Mouse (Mus musculus): Measurements from ENCODE around the gene Dbx1. TPM values are rescaled to one million over a fixed set of nuclear protein-coding genes. Genes with fewer than 3 reads are reported as not detected.

The Dbx1 gene
- polyA plus RNA-seq, 1 experiment from 2014 or later, result not detected

GRCm38 (mm10) chr7:49620160-49620559 is 16.5 kb downstream of the Dbx1 start:
- WGBS, result 62% methylated on average over 1 of the region's 1 CpGs
- H3K4me1 ChIP-seq (replicated peaks), result no peaks in the 10 kb centered on the region
- H3K4me2 ChIP-seq, result no peak overlapping the region
- no peaks in the 10 kb centered on the region for H3K9me3 ChIP-seq (replicated peaks)
- no peaks in the 10 kb centered on the region for H3K36me3 ChIP-seq
- no peak overlapping the region for H3K27ac ChIP-seq
- H3K9ac ChIP-seq, result no peak overlapping the region
- no peak for ATAC-seq (replicated peaks; ENCODE audit: insufficient number of reproducible peaks, insufficient read depth, low FRiP score, low read depth)
- no peak overlapping the region for H3K4me3 ChIP-seq
- peaks cover 16% of the 10 kb centered on the region for H3K27me3 ChIP-seq

- H3K27ac ChIP-seq, result no peak overlapping the region
- ATAC-seq (replicated peaks; ENCODE audit: insufficient number of reproducible peaks, insufficient read depth, low FRiP score, low read depth), result no peak
- WGBS, result 76% methylated on average over 4 of the region's 4 CpGs
Observed at GRCm38 (mm10) chr7:49617087-49617486, 19.6 kb downstream of the Dbx1 start.

GRCm38 (mm10) chr7:49616258-49616735 is 20.4 kb downstream of the Dbx1 start:
- H3K9ac ChIP-seq, result no peak overlapping the region
- H3K27ac ChIP-seq, result no peak overlapping the region
- no peaks in the 10 kb centered on the region for H3K4me1 ChIP-seq (replicated peaks)
- no peak for ATAC-seq (replicated peaks; ENCODE audit: insufficient number of reproducible peaks, insufficient read depth, low FRiP score, low read depth)
- H3K36me3 ChIP-seq, result no peaks in the 10 kb centered on the region
- H3K4me2 ChIP-seq, result peak overlapping the region; percentile 27; the same call in 1 of the 2 replicates
- no peak overlapping the region for H3K4me3 ChIP-seq
- H3K9me3 ChIP-seq (replicated peaks), result no peaks in the 10 kb centered on the region
- WGBS, result 13% methylated on average over 6 of the region's 7 CpGs
- H3K27me3 ChIP-seq, result peaks cover 8% of the 10 kb centered on the region; the same call in 1 of the 2 replicates

More at GRCm38 (mm10) chr7:49617087-49617486, 19.6 kb downstream of the Dbx1 start:
- Histone ChIP-seq H3K27me3 (peaks cover 8% of the 10 kb centered on the region), H3K36me3 (no peaks in the 10 kb centered on the region), H3K9ac (no peak overlapping the region), H3K9me3 (replicated peaks) (no peaks in the 10 kb centered on the region), H3K4me2 (no peak overlapping the region), H3K4me1 (replicated peaks) (no peaks in the 10 kb centered on the region), H3K4me3 (no peak overlapping the region)

DNA sequence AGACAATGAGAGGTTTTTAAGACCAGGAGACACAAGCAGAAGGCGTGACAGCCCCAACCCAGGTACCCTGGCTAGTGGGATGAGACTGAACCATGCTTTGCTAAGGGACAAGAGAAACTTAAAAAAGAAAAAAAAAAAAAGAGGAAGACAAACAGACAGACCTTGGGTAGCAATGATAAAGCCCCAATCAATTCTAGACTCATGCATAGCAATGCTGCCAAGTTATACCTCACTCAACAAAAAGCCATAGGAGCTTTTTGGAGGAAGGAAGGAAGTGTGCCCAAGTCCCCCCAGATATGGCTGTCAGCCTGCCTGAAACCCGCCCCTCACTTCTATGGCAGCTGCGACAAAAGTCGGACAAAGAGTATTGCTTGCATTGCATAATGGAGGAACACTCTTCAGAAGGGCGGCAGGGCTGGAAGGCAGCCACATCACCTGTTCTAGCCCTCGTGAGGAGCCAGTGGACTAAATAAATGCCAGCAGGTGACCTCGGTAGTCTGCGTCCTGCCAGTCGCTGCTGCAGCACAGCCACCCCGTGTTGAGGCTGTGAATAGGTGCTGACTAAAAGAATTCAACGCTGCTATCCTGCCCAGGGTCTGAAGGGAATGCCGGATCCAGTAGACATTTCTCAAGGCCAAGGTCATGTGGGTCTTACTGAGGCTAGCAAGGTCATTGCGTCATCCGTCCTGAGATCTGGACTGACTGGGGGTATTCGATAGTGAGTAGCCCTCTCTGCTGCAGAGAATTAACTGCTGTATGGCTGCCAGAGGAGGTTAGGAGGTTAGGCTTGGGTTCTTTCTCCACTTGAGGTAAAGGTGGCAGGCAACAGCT is 31.5 kb downstream of the Dbx1 start:
- WGBS, result 69% methylated on average over 15 of the region's 15 CpGs
- Histone ChIP-seq H3K9ac (no peak overlapping the region), H3K4me3 (no peak overlapping the region), H3K27me3 (no peaks in the 10 kb centered on the region), H3K4me2 (no peak overlapping the region), H3K36me3 (peaks cover 39% of the 10 kb centered on the region), H3K27ac (peak overlapping the region; percentile 28; the same call in 1 of the 2 replicates), H3K9me3 (replicated peaks) (no peaks in the 10 kb centered on the region), H3K4me1 (replicated peaks) (peaks cover 6% of the 10 kb centered on the region)
- ATAC-seq (replicated peaks; ENCODE audit: insufficient number of reproducible peaks, insufficient read depth, low FRiP score, low read depth), result no peak

DNA sequence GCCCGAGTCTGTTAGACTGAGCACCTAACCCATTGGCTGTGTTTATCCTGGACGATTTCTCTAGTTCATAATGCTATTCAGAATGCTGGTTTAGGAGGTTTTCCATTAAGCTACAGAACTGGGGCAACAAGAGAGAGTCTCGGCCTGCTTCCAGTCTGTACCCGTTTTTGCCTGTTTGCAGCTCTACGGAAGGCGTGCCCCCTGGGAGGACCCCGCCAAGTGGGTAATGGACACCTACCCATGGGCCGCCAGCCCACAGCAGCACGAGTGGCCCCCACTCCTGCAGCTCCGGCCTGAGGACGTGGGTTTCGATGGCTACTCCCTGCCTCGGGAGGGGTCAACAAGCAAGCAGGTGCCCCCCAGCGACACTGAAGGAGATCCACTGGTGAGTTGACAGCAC is 32.4 kb downstream of the Dbx1 start:
- Histone ChIP-seq H3K4me2 (no peak overlapping the region), H3K4me3 (no peak overlapping the region), H3K36me3 (peaks cover 43% of the 10 kb centered on the region), H3K9ac (no peak overlapping the region), H3K4me1 (replicated peaks) (peaks cover 11% of the 10 kb centered on the region), H3K27ac (no peak overlapping the region), H3K27me3 (no peaks in the 10 kb centered on the region), H3K9me3 (replicated peaks) (no peaks in the 10 kb centered on the region)
- WGBS, result 91% methylated on average over 14 of the region's 14 CpGs
- ATAC-seq (replicated peaks; ENCODE audit: insufficient number of reproducible peaks, insufficient read depth, low FRiP score, low read depth), result no peak

GRCm38 (mm10) chr7:49601191-49601975 is 35.3 kb downstream of the Dbx1 start:
- WGBS, result 45% methylated on average over 13 of the region's 13 CpGs
- no peak overlapping the region for H3K4me3 ChIP-seq
- H3K9ac ChIP-seq, result no peak overlapping the region
- peak overlapping the region; percentile 47; the same call in 1 of the 2 replicates for H3K27ac ChIP-seq
- peaks cover 67% of the 10 kb centered on the region for H3K36me3 ChIP-seq
- H3K9me3 ChIP-seq (replicated peaks), result no peaks in the 10 kb centered on the region
- no peaks in the 10 kb centered on the region for H3K27me3 ChIP-seq
- no peak overlapping the region for H3K4me2 ChIP-seq
- peaks cover 18% of the 10 kb centered on the region for H3K4me1 ChIP-seq (replicated peaks)
- 0 out of 2 replicates have a peak, but pooled peaks have one; percentile 29 for ATAC-seq (replicated peaks; ENCODE audit: insufficient number of reproducible peaks, insufficient read depth, low FRiP score, low read depth)

DNA sequence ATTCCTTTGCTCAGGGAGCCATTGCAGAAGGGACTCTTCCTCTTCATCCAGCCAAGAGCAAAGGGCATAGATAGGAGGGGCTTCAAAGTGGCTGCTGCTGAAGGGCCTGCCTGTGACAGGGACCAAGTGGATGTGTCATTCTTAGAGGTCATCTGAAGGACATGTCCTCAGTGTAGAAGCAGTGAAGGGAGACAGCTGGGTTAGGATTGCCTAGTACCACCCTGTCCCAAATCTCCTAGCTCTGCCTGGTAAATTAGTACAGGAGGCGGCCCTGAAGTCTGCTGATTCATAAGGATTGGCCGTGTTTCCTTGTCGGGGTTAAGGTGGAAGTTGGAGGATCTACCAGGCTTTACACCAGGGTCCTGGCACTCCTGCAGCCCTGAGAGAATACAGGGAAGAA is 36.7 kb downstream of the Dbx1 start:
- 0 out of 2 replicates have a peak, but pooled peaks have one; percentile 3 for ATAC-seq (replicated peaks; ENCODE audit: insufficient number of reproducible peaks, insufficient read depth, low FRiP score, low read depth)
- no peak overlapping the region for H3K4me3 ChIP-seq
- no peak overlapping the region for H3K4me2 ChIP-seq
- WGBS, result 75% methylated on average over 3 of the region's 3 CpGs
- H3K4me1 ChIP-seq (replicated peaks), result peaks cover 13% of the 10 kb centered on the region
- peaks cover 68% of the 10 kb centered on the region for H3K36me3 ChIP-seq
- no peaks in the 10 kb centered on the region for H3K9me3 ChIP-seq (replicated peaks)
- H3K27me3 ChIP-seq, result no peaks in the 10 kb centered on the region
- peak overlapping the region; percentile 41 for H3K27ac ChIP-seq
- no peak overlapping the region for H3K9ac ChIP-seq

DNA sequence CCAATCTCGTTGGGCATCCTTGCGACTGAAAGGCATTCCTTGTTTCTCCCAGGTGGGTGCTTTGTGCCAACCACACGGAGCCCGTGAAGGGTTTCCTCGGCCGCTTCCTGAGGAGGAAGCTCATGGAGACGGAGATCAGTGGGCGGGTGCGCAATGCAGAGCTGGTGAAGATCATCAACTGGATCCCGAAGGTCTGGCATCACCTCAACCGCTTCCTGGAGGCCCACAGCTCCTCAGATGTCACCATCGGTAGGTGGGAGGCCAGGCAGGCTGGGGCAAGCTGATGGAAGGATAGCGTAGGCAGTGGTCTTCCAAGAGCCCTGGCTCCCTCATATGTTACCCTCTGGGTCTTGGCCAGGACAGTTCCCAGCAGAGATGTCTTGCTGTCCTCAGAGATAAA is 38.4 kb downstream of the Dbx1 start:
- 82% methylated on average over 13 of the region's 13 CpGs for WGBS
- Histone ChIP-seq H3K4me3 (no peak overlapping the region), H3K27ac (no peak overlapping the region), H3K36me3 (peaks cover 73% of the 10 kb centered on the region), H3K9ac (no peak overlapping the region), H3K27me3 (no peaks in the 10 kb centered on the region), H3K4me1 (replicated peaks) (peaks cover 13% of the 10 kb centered on the region), H3K4me2 (no peak overlapping the region), H3K9me3 (replicated peaks) (no peaks in the 10 kb centered on the region)
- no peak for ATAC-seq (replicated peaks; ENCODE audit: insufficient number of reproducible peaks, insufficient read depth, low FRiP score, low read depth)

DNA sequence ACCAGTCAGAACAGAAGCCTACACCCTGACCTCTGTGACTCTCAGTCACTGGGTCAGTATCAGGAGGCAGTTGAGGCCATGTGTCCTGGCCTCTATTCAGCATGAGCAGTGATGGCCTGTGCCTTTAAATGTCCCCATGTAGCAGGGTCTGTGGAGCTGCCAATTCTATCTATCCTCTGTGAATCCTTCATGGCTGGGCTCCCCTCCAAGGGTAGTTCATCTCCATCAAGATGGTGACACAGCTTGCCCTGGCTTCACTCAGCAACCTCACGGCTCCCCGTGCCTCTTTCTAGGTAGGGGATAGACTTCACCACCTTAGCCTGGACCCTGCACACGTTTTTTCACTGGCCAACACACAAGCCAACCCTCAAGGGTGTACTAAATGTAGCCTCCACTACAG is 38.9 kb downstream of the Dbx1 start:
- Histone ChIP-seq H3K4me1 (replicated peaks) (peaks cover 13% of the 10 kb centered on the region), H3K27me3 (no peaks in the 10 kb centered on the region), H3K4me2 (no peak overlapping the region), H3K9ac (no peak overlapping the region), H3K36me3 (peaks cover 72% of the 10 kb centered on the region), H3K27ac (no peak overlapping the region), H3K9me3 (replicated peaks) (no peaks in the 10 kb centered on the region), H3K4me3 (no peak overlapping the region)
- no peak for ATAC-seq (replicated peaks; ENCODE audit: insufficient number of reproducible peaks, insufficient read depth, low FRiP score, low read depth)
- 71% methylated on average over 3 of the region's 3 CpGs for WGBS

DNA sequence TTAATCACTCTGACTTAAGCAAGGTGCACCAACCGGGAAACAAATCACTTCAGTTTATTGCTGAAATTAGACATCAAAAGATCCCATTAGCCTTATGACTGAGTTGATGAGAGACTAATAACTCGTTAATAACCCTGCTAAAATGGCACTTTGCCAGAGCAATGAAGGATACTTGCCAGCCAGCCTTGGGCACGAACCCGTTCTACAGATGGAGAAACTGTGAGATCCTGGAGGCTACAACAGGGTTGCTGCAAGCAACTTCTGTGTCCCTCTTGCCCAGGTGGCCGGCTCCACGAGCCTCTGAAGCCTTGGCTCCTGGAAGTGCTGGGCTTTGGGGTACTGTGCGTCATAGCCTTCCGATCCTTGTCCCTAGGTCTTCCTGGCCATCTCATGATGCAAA is 47.0 kb downstream of the Dbx1 start:
- Histone ChIP-seq H3K9me3 (replicated peaks) (no peaks in the 10 kb centered on the region), H3K4me2 (no peak overlapping the region), H3K9ac (no peak overlapping the region), H3K27me3 (no peaks in the 10 kb centered on the region), H3K27ac (no peak overlapping the region), H3K4me1 (replicated peaks) (no peaks in the 10 kb centered on the region), H3K4me3 (no peak overlapping the region), H3K36me3 (peaks cover 91% of the 10 kb centered on the region)
- no peak for ATAC-seq (replicated peaks; ENCODE audit: insufficient number of reproducible peaks, insufficient read depth, low FRiP score, low read depth)
- 90% methylated on average over 8 of the region's 8 CpGs for WGBS

- H3K4me3 ChIP-seq, result no peak overlapping the region
- WGBS, result 72% methylated on average over 5 of the region's 5 CpGs
Observed at GRCm38 (mm10) chr7:49586530-49587120, 50.0 kb downstream of the Dbx1 start.

More at GRCm38 (mm10) chr7:49586530-49587120, 50.0 kb downstream of the Dbx1 start:
- Histone ChIP-seq H3K27ac (no peak overlapping the region), H3K4me1 (replicated peaks) (no peaks in the 10 kb centered on the region), H3K9ac (no peak overlapping the region), H3K36me3 (peaks cover 83% of the 10 kb centered on the region), H3K27me3 (no peaks in the 10 kb centered on the region), H3K9me3 (replicated peaks) (no peaks in the 10 kb centered on the region), H3K4me2 (no peak overlapping the region)
- no peak for ATAC-seq (replicated peaks; ENCODE audit: insufficient number of reproducible peaks, insufficient read depth, low FRiP score, low read depth)
